Mouse (Mus musculus): ENCODE results near the gene Wipf1.

Gene Wipf1

DNA sequence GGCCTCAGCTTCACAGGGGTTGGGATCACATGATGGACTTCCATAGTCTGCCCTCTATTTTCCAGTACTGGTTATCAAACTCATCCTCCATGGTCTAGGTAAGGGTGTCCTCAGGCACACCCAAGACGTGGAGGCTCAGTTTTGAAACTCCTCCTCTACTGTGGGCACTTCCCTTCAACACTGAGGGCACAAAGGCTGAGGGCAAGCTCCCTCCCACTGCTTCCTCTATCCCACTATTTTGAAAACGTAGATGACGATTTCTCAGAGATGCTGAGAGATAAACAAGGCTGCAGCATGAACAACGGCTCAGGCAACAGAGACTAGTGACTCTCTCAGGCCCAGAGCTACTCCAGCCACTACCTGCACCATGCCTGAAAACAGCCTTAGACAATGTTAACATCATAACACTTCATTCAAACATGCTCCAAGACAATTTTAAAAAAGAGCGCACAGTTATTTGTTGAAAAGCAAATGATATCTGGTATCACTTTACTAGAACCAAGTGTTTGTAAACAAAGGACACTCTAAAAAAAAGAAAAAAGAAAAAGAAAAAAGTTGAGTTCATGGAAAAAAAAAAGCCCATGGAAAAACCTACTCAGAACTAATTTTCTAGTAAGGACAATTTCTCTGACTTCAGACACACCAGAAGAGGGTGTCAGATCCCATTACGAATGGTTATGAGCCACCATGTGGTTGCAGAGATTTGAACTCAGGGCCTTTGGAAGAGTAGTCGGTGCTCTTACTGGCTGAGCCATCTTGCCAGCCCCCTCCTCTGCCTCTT is 62.3 kb downstream of the Wipf1 start:
- no peak for DNase-seq (ENCODE audit: low spot score)

DNA sequence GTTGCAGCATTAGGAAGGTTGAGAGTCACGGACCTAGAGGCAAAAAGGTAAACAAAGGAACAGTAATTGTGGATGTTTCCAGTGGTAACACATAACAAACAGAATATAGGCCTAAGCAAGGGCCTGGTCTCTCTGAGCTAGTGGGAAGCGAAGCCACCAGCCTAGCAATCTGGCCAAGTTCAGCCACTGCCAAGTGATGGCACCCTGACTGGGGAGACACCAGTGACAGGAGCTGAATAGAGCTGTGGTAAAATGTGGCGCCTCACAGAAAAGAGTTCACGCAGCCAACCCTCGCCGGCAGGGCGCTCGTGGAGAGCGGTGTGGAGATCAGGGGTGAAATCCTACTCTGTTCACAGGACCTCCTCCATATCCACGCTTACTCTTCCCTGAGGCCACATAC is 63.1 kb downstream of the Wipf1 start:
- DNase-seq (ENCODE audit: low spot score) = no peak

DNA sequence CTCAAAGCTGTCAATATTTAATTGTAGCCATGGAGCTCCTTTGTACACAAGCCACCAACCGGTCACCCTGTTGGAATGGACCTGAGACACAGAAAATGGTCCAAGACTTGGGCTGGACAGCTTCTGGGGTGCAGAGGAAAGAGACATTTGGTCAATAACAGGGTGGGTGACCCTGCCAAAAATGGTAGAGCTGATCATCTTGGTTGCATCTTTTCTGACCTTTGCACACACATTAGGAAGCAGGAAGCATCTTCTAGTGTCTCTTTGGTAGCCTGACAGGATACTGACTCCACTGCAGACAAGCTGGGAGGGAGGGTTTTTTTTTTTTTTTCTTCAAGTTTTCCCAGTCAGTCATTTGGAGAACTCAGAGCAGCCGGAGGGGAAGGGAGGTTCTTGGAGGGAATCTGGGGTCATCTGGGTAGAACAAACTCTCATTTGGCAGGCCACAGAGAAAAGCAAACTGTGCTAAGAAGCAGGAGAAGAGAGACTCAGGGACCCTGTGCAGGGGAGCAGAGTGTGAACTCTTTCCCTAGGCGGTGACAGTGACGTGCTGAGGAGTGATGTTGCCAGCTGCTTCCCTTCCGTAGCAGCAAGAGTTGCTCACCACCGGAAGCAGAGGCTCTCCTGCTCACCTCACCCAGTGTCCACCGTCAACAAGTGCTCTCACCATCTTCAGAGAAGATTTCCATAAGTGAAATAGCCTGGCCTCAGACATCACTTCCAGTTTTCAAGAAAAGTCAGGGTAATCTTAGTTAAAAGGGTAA is 65.9 kb downstream of the Wipf1 start:
- DNase-seq (ENCODE audit: low spot score) = no peak

DNA sequence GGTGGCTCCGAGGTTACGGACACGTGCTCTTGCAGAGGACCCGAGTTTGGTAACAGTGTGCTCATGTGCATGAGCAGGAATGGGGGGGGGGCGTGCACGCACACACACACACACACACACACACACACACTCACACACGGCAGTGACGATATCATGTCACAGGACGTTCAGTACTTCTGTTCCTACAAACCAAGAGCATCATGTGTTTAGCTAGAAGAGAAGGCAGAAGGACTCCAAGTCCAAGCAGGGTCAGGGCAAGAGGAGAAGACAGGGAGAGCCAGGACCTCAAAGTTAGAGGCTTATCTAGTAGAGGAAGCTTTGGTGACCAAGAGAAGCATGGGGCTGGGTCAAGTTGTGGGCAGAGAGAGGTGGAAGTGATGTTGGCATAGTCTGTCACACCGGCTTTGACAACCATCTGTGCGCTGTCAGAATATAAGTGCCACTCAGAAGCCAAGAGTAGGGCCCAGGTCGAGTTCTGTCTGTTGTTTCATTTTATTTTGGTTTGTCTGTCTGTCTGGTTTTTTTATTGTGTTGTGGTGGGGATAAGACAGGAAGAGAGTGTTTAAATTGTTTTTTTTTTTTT is 66.7 kb downstream of the Wipf1 start:
- DNase-seq (ENCODE audit: low spot score) = no peak

GRCm38 (mm10) chr2:73462265-73462664 is 67.3 kb downstream of the Wipf1 start:
- DNase-seq (ENCODE audit: low spot score) = no peak

DNA sequence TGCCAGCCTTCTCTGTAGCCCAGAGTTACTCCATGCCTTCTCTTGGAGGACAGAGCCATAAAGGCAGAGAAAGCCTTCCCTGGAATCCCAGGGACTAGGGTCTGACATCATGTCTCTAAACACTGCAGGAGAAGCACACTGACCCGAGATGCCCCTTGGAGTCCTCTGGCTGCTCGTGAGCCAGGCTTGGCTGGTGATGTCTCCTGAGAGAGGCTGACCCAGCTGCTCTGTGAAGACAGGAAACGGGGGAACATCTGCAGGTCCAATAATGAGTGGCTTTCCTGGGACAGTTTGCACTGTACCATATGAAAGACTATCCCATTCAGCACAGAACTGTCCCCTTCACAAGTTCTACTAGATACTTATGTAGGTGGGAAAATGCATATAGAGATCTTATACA is 69.4 kb downstream of the Wipf1 start:
- DNase-seq (ENCODE audit: low spot score) = peak; percentile 21

GRCm38 (mm10) chr2:73459607-73460153 is 69.9 kb downstream of the Wipf1 start:
- no peak for DNase-seq (ENCODE audit: low spot score)

DNA sequence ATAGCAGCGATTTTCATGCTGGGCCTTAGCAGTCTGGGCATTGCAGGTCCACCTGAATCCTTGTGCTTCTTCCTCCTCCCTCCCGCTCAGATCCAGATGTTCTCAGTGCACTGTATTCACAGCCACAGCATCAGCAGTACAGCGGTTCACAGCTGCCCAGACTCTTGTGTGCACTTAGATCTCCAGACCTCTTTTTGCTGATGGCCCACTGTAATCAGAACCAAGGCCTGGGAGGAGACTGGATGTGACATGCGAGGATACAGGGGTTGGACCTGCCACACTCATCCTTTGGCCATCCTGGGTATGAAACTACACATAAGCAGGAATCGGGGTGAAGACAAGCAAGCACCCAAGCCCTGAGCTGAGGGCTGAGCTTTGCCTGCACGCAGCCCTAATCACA is 72.6 kb downstream of the Wipf1 start:
- no peak for DNase-seq (ENCODE audit: low spot score)

DNA sequence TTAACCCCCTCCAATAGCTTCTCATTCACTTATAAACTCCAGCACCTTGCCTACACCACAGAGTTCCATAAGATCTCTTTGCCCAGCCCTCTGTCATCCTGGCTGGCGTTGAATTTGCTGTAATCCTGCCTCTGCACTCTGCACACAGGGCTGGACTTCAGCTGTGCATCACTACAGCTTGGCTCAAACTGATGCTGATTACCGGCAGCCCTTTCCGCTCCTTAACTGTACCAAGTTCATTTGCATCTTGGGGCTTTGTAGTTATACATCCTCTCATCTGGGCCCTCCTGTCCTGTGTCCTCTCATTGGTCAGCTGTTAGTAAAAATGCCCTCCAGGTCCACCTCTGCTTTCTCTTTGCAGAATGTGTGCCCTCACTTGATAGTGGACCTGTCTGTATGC is 73.4 kb downstream of the Wipf1 start:
- no peak for DNase-seq (ENCODE audit: low spot score)

DNA sequence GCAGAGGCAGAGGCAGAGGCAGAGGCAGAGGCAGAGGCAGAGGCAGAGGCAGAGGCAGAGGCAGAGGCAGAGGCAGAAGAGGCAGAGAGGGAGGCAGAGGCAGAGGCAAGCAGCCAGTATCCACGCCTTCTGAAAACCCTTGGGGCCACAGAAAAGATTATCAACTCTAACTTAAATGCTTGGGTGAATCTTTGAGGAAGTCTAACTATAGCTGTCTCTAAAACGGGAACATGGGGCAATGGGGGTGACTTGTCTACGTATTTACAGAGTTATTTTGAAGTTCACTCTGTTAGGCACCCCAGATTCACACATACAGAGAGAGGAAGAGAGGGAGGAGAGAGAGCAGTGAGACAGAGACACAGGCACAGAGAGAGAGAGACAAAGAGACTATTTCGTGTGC is 74.0 kb downstream of the Wipf1 start:
- no peak for DNase-seq (ENCODE audit: low spot score)

DNA sequence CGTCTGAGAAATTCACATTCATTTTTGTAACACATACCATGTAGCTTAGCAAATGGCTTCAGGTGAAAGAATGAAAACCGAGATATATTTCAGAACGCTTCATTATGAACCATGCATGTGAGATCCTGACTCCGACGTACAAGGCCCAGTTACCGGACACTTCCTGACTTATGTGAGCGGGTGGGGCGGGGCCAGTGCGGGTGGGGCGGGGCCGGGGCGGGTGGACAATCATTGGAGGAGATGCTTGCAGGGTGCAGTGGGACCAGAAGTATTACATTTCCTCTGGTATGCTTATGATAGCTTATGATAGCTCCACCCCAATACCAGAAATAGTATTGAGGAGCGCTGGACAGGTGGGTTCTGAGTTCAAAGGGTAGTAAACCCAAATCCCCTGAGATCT is 74.9 kb downstream of the Wipf1 start:
- no peak for DNase-seq (ENCODE audit: low spot score)

DNA sequence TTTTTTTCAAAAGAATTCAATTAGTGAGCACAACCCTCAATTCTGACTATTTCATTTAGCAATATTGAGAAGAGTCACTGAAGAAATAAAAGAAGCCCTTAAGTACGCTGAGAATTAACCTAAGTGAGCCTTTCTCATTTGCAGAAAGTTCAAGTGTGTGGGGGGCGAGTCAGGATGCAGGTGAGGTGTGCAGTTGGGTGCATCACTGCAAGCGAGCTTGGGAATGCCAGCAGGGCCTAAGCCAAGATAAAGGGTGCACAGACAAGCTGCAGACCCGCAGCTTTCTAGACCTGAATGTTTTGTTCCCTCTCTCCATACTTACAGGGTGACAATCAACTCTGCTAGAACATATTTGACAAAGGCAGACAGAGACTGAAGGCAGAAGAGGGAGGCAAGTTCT is 75.3 kb downstream of the Wipf1 start:
- no peak for DNase-seq (ENCODE audit: low spot score)

DNA sequence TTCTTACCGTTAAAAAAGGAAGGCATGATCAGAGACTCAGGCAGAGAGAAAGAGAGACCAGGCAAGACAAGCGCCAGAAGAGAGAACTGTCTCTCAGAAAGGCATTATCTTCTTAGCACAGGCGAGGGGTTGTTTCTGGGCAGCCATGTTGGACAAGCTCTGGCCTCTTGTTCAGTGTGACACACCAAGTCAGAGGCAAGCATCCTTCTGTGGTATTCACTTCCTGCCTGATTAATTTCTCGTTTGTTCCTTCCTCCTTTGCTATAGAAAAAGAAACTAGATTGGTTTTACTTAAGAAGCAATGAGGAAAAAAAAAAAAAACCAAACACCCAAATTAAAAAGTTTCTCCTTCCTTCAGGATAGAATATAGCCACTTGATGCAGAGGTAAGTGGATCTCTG is 75.8 kb downstream of the Wipf1 start:
- no peak for DNase-seq (ENCODE audit: low spot score)

- no peak for DNase-seq (ENCODE audit: low spot score)
Measured at GRCm38 (mm10) chr2:73453085-73453484, 76.4 kb downstream of the Wipf1 start.

DNA sequence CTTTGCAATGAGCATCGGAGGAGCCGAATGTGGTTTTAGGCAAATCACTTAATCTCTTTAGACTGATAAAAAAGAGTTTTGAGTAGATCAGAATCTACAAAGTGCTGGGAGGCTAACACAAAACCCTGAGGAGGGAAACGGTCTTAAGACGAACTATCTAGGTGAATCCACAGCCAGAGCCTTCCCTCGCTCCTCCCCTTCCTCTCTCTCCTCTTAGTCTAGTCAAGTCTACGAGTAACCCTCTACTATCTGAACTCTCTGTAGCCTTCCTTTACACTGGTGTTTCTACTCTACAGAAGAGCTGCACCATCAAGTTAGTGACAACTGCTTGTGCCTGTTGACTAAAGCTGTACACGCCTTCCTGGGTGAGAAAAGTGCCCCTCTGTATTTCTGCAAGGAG is 77.0 kb downstream of the Wipf1 start:
- DNase-seq (ENCODE audit: low spot score) = no peak

- no peak for DNase-seq (ENCODE audit: low spot score)
Measured at GRCm38 (mm10) chr2:73451541-73451940, 78.0 kb downstream of the Wipf1 start.

DNA sequence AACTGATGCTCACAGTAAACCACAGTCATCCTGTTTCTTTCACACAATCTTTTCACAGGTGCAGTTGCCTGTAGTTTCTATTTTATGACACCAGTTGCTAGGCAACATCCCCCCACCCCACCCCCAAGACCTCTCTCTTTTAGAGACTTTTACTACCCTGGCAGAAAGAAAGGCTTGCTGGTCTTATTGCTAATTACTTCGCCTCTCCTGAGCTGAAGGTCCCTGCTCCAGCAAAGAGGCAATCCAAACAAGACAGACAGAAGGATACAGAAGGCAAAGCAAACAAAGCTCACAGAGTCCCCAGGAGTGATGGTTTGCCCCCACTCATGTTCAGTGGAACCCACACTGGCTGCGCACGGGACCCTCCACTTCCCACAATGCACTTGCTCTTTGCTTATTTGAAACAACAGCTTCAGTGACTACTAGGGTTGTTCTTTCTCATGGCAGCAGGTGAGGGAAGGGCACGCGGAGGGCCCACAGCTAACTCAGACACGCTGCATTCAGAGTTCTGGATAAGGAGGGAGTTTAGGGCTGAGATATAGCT is 79.3 kb downstream of the Wipf1 start:
- DNase-seq (ENCODE audit: low spot score) = no peak

DNA sequence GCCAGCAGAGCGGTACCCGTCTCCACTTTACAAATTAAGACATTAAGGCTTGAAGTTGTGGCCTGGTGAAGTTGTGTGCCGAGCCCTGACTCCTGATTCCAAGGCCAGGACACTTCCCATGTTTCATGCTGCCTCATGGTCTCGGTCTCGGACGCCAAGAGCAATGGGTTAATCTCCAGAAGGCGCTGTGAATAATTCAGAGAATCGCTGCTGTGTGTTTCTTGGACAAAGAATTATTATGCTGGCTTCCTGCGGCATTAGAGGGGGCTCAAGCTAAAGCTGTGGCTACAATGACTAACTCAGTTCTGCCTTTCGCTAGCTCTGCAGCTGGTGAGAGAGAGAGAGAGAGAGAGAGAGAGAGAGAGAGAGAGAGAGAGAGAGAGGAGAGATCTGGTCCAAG is 85.5 kb downstream of the Wipf1 start:
- DNase-seq (ENCODE audit: low spot score) = no peak

- DNase-seq (ENCODE audit: low spot score) = no peak
Measured at GRCm38 (mm10) chr2:73442015-73442414, 87.5 kb downstream of the Wipf1 start.

- DNase-seq (ENCODE audit: low spot score) = no peak
Measured at GRCm38 (mm10) chr2:73440319-73440718, 89.2 kb downstream of the Wipf1 start.

- no peak for DNase-seq (ENCODE audit: low spot score)
Measured at GRCm38 (mm10) chr2:73436976-73437375, 92.6 kb downstream of the Wipf1 start.

GRCm38 (mm10) chr2:73435847-73436246 is 93.7 kb downstream of the Wipf1 start:
- no peak for DNase-seq (ENCODE audit: low spot score)

DNA sequence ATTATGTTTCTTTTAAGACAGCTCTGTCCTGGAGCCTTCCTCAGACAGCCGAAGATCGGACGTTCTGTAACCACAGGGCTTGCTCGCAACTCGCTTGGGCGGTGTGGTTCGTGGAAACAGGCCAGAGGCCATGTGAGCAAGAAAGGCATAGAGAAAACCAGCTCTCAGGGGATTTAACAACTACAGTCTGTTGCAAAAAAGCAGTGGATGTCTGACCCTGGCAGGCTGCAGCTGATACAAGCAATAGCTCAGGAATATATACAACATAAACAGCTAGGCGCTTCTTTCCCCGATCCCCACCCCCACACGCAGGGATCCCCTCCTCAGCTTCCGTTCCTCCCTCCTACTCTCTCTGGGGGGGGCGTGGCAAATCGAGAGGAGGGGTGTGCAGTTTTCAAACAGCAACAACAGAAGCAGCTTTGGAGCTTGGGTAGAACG is 97.6 kb downstream of the Wipf1 start:
- no peak for DNase-seq (ENCODE audit: low spot score)

Measured in retina, embryonic 14.5 days (tissue).